Mouse (Mus musculus): ENCODE results near the gene Ppm1m.

DNA sequence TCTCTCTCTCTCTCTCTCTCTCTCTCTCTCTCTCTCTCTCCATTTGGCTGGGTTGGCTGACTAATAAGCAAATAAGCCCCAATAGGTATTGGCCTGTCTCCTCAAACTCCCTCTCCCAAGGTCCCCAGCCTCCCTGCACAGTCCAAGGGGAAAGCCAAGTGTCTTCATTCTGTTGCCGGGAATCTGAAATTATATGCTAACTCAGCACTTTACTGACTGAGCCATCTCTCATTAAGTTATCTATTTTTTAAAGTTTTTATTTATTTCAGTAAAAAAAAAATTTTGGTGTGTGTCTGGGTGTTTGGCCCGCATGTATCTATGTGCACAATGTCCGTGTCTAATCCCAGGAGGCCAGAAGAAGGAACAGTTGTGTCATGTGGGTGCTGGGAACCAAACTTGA, 2.3 kb upstream of the Ppm1m start:
- TF ChIP-seq CTCF (IDR thresholded peaks at IDR 0.05) (no peak), EP300 (IDR thresholded peaks at IDR 0.05) (no peak)
